Mouse (Mus musculus) heart, embryonic 11.5 days (tissue): ENCODE data around the gene Rnd1. TPM values are rescaled to one million over a fixed set of nuclear protein-coding genes. Genes with fewer than 3 reads are reported as not detected.

Experiments
- ATAC-seq: fragments of 200-750 bp; cut with Nextera tagmentation; replicated peaks from 2 replicates; pipeline ENCODE4 v1.8.0; 2017; ENCODE audit warnings: moderate library complexity; ENCODE audit not compliant: insufficient number of reproducible peaks, low FRiP score, low TSS enrichment
- H3K27ac ChIP-seq: fragments of 300-500 bp; sonication (generic); 2 replicates; pipeline ENCODE4 v1.5.1; 2014; ENCODE audit warnings: mild to moderate bottlenecking, low read depth, low read length
- H3K27me3 ChIP-seq: fragments of 300-500 bp; sonication (generic); 2 replicates; pipeline ENCODE4 v1.6.1; 2014; ENCODE audit warnings: mild to moderate bottlenecking, low read length, mixed read lengths; ENCODE audit not compliant: control insufficient read depth, insufficient read depth
- H3K36me3 ChIP-seq: fragments of 300-500 bp; sonication (generic); 2 replicates; pipeline ENCODE4 v1.6.1; 2014; ENCODE audit warnings: mild to moderate bottlenecking, low read length, moderate library complexity, mixed read lengths; ENCODE audit not compliant: control insufficient read depth, insufficient read depth
- H3K4me1 ChIP-seq: fragments of 300-500 bp; sonication (generic); 2 replicates; pipeline ENCODE4 v1.6.1; 2014; ENCODE audit warnings: low read length; ENCODE audit not compliant: control insufficient read depth, insufficient read depth
- H3K4me2 ChIP-seq: fragments of 300-500 bp; sonication (generic); 2 replicates; pipeline ENCODE4 v1.6.1; 2014; ENCODE audit warnings: mild to moderate bottlenecking, moderate library complexity
- H3K4me3 ChIP-seq: fragments of 300-500 bp; sonication (generic); 2 replicates; pipeline ENCODE4 v1.5.1; 2014; ENCODE audit warnings: low read depth, low read length
- H3K9ac ChIP-seq: fragments of 300-500 bp; sonication (generic); 2 replicates; pipeline ENCODE4 v1.6.1; 2014; ENCODE audit warnings: mild to moderate bottlenecking, low read depth, low read length, moderate library complexity
- H3K9me3 ChIP-seq: fragments of 300-500 bp; sonication (generic); replicated peaks from 2 replicates; pipeline ENCODE4 v1.6.1; 2016; ENCODE audit warnings: low read length; ENCODE audit not compliant: control insufficient read depth
- WGBS: fragments of 180-500 bp; shearing (Covaris S2); extraction: QIAGEN DNeasy Blood & Tissue Kit; methylation state at CpG from one replicate; pipeline ENCODE4 v1.1.7; 2014; ENCODE audit not compliant: insufficient replicate concordance; 5-methylcytosine and 5-hydroxymethylcytosine counted together
- polyA plus RNA-seq: library from polyadenylated mRNA; unstranded; fragments of >200 nt; fragmentation: Nextera tagmentation; extraction: Ambion mirVana; gene quantifications from 2 replicates; pipeline ENCODE4 v1.2.1, GENCODE M21; 2014

Rnd1 gene
- polyA plus RNA-seq, 1 experiment from 2014 or later: 1.2 TPM

DNA sequence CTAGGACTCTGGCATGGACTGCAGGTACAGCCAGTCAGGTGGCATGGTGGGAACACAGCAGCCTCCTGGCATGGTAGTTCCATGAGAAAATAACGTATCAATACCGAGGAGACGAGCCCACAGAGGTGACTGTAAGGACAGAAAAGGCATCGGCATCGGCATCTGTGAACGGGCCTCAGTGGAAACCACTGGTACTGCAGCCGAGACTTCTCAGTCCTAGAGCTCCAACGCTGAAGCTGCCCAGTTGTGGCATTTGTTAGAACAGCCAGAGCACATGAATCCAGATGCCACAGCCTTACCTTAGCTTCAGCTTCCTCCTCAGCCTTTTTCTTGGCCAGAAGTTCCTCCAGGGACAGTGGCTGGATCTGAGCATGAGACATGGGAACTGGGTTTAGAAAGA lies 25.1 kb downstream of the Rnd1 start:
- Histone ChIP-seq H3K4me3 (no peak overlapping the region), H3K4me2 (no peak overlapping the region), H3K4me1 (no peaks in the 10 kb centered on the region), H3K36me3 (peaks cover 78% of the 10 kb centered on the region), H3K9me3 (no peaks in the 10 kb centered on the region), H3K9ac (no peak overlapping the region), H3K27me3 (no peaks in the 10 kb centered on the region), H3K27ac (no peak overlapping the region)
- ATAC-seq: no peak
- WGBS: 92% methylated on average over 8 of the region's 8 CpGs

GRCm38 (mm10) chr15:98651431-98651830 lies 25.8 kb downstream of the Rnd1 start:
- Histone ChIP-seq H3K9ac (no peak overlapping the region), H3K27me3 (no peaks in the 10 kb centered on the region), H3K4me2 (no peak overlapping the region), H3K4me3 (no peak overlapping the region), H3K27ac (no peak overlapping the region), H3K36me3 (peaks cover 81% of the 10 kb centered on the region), H3K4me1 (no peaks in the 10 kb centered on the region), H3K9me3 (no peaks in the 10 kb centered on the region)
- 90% methylated on average over 15 of the region's 15 CpGs for WGBS
- no peak for ATAC-seq

GRCm38 (mm10) chr15:98648071-98648470 lies 29.2 kb downstream of the Rnd1 start:
- WGBS: 85% methylated on average over 3 of the region's 3 CpGs
- Histone ChIP-seq H3K4me1 (no peaks in the 10 kb centered on the region), H3K4me2 (no peak overlapping the region), H3K4me3 (no peak overlapping the region), H3K36me3 (peaks cover 75% of the 10 kb centered on the region), H3K9ac (no peak overlapping the region), H3K9me3 (no peaks in the 10 kb centered on the region), H3K27me3 (no peaks in the 10 kb centered on the region), H3K27ac (no peak overlapping the region)
- ATAC-seq: no peak

- no peaks in the 10 kb centered on the region for H3K9me3 ChIP-seq
- no peak for ATAC-seq
- peaks cover 69% of the 10 kb centered on the region for H3K36me3 ChIP-seq
- no peak overlapping the region for H3K4me2 ChIP-seq
- H3K9ac ChIP-seq: no peak overlapping the region
- 93% methylated on average over 10 of the region's 10 CpGs for WGBS
- no peak overlapping the region for H3K27ac ChIP-seq
- no peaks in the 10 kb centered on the region for H3K27me3 ChIP-seq
- no peak overlapping the region for H3K4me3 ChIP-seq
- no peaks in the 10 kb centered on the region for H3K4me1 ChIP-seq
These were observed 30.0 kb downstream of the Rnd1 start for GRCm38 (mm10) chr15:98647308-98647707.

DNA sequence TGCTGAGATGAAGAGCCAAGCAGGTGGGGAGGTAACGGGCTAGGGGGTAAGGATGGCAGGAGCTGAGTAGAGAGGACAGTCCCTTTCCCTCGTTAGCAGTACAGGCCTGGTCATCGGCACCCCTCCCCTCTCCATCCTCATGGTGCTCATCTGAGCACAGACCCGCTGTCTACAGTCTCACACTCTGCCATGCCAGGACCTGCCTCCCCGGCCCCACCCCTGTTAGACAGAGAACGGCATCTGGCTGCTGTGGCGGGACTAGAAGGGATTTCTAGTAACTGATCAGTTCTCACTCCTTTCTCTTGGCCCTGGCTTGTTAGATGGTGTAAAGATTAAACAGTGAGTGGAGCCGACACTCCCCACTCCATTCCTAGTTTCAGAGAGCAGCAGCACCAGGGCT lies 30.5 kb downstream of the Rnd1 start:
- Histone ChIP-seq H3K9me3 (no peaks in the 10 kb centered on the region), H3K27ac (no peak overlapping the region), H3K27me3 (no peaks in the 10 kb centered on the region), H3K4me3 (no peak overlapping the region), H3K4me2 (no peak overlapping the region), H3K36me3 (peaks cover 68% of the 10 kb centered on the region), H3K4me1 (no peaks in the 10 kb centered on the region), H3K9ac (no peak overlapping the region)
- ATAC-seq: no peak
- 76% methylated on average over 8 of the region's 8 CpGs for WGBS

DNA sequence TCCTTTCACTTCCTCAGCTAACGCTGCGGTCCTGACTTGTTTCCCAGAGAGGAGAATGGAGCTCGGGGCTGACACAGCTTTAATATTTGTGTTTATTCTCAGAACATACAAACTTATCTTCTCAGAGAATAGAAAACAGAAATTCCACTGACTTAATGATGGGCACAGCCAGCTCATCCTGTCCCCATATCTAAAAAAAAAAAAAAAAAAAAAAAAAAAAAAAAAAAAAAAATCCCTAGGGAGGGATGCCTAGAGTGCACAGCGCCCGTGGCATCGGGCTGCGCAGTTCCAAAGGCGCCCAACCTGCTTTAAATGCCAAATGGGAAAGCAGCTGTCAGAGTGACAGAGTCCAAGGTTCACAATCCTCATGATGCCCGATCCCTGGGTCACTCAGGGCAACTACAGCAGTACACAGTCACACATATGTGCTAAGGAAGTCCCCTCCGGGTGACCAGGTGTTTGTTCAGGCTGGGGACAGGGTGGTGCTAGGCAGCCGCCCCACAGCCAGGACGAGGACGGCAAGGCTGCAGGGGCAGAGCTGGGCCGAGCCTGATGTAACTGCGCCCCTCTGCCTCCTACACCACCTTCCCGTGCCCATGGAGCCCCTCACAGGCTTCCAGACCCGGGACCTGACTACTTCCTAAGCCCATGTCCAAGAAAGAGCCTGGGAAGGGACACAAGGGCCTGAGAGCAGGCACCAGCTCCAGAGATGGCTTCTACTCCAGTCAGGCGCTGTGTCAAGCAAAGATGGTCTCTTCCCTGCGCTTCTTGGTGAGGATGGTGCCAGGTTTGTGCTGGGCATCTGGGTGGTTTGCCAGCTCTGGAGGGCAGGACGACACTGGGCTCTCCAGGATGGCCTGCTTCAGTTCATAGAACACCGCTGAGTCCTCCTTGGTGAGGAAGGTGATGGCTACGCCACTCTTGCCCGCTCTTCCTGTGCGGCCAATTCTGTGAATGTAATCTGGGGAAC lies 31.9 kb downstream of the Rnd1 start:
- no peaks in the 10 kb centered on the region for H3K9me3 ChIP-seq
- no peaks in the 10 kb centered on the region for H3K4me1 ChIP-seq
- 93% methylated on average over 24 of the region's 24 CpGs for WGBS
- no peak for ATAC-seq
- no peak overlapping the region for H3K4me3 ChIP-seq
- H3K36me3 ChIP-seq: peaks cover 54% of the 10 kb centered on the region
- H3K27ac ChIP-seq: no peak overlapping the region
- H3K9ac ChIP-seq: no peak overlapping the region
- H3K4me2 ChIP-seq: no peak overlapping the region
- H3K27me3 ChIP-seq: no peaks in the 10 kb centered on the region

GRCm38 (mm10) chr15:98644406-98644805 lies 32.9 kb downstream of the Rnd1 start:
- no peak overlapping the region for H3K4me3 ChIP-seq
- peaks cover 46% of the 10 kb centered on the region for H3K36me3 ChIP-seq
- no peaks in the 10 kb centered on the region for H3K4me1 ChIP-seq
- H3K4me2 ChIP-seq: no peak overlapping the region
- 87% methylated on average over 12 of the region's 12 CpGs for WGBS
- H3K9me3 ChIP-seq: no peaks in the 10 kb centered on the region
- ATAC-seq: no peak
- H3K27ac ChIP-seq: no peak overlapping the region
- peaks cover 3% of the 10 kb centered on the region; the same call in 1 of the 2 replicates for H3K27me3 ChIP-seq
- no peak overlapping the region for H3K9ac ChIP-seq

GRCm38 (mm10) chr15:98640157-98640556 lies 37.1 kb downstream of the Rnd1 start:
- 30% methylated on average over 8 of the region's 8 CpGs for WGBS
- no peaks in the 10 kb centered on the region for H3K4me1 ChIP-seq
- ATAC-seq: no peak
- H3K4me3 ChIP-seq: no peak overlapping the region
- H3K9me3 ChIP-seq: no peaks in the 10 kb centered on the region
- peaks cover 19% of the 10 kb centered on the region for H3K27me3 ChIP-seq
- H3K4me2 ChIP-seq: no peak overlapping the region
- no peak overlapping the region for H3K27ac ChIP-seq
- H3K36me3 ChIP-seq: peaks cover 14% of the 10 kb centered on the region
- no peak overlapping the region for H3K9ac ChIP-seq

GRCm38 (mm10) chr15:98637155-98637554 lies 40.1 kb downstream of the Rnd1 start:
- Histone ChIP-seq H3K27me3 (peaks cover 39% of the 10 kb centered on the region), H3K4me1 (peaks cover 12% of the 10 kb centered on the region), H3K4me2 (no peak overlapping the region), H3K4me3 (no peak overlapping the region), H3K9ac (no peak overlapping the region), H3K9me3 (no peaks in the 10 kb centered on the region), H3K36me3 (peaks cover 3% of the 10 kb centered on the region; the same call in 1 of the 2 replicates), H3K27ac (no peak overlapping the region)
- ATAC-seq: no peak
- 45% methylated on average over 3 of the region's 3 CpGs for whole genome bisulfite sequencing
